Mouse (Mus musculus): ENCODE data around the gene Ttll11.

Gene Ttll11

GRCm38 (mm10) chr2:35737467-35738027, 242.2 kb downstream of the Ttll11 start:
- intact Hi-C loops (cut with DNase I): loop anchor here (5.0 kb wide), 1 partner anchor 90 kb away; no protein-coding TSS in a partner anchor

- intact Hi-C loops (cut with DNase I): loop anchor here (5.0 kb wide), 1 partner anchor 89 kb away; no protein-coding TSS in a partner anchor
Measured at GRCm38 (mm10) chr2:35736061-35736460, 243.7 kb downstream of the Ttll11 start.

- intact Hi-C loops (cut with DNase I): loop anchor here (5.0 kb wide), 1 partner anchor 88 kb away; no protein-coding TSS in a partner anchor
Measured at GRCm38 (mm10) chr2:35735001-35735400, 244.7 kb downstream of the Ttll11 start.

- intact Hi-C loops (cut with DNase I): no loop called here
Measured at GRCm38 (mm10) chr2:35731671-35732449, 247.9 kb downstream of the Ttll11 start.

- intact Hi-C loops (cut with DNase I): loop anchor here (5.0 to 10.0 kb wide), 2 partner anchors 77 to 175 kb away; no protein-coding TSS in a partner anchor
Measured at GRCm38 (mm10) chr2:35729077-35730065, 250.3 kb downstream of the Ttll11 start.

- intact Hi-C loops (cut with DNase I): loop anchor here (5.0 to 10.0 kb wide), 2 partner anchors 76 to 176 kb away; no protein-coding TSS in a partner anchor
Measured at GRCm38 (mm10) chr2:35728633-35729032, 251.1 kb downstream of the Ttll11 start.

- intact Hi-C loops (cut with DNase I): loop anchor here (10.0 kb wide), 1 partner anchor 181 kb away; no protein-coding TSS in a partner anchor
Measured at GRCm38 (mm10) chr2:35723691-35724090, 256.0 kb downstream of the Ttll11 start.

- intact Hi-C loops (cut with DNase I): loop anchor here (10.0 kb wide), 1 partner anchor 182 kb away; no protein-coding TSS in a partner anchor
Measured at GRCm38 (mm10) chr2:35723267-35723666, 256.4 kb downstream of the Ttll11 start.

- intact Hi-C loops (cut with DNase I): loop anchor here (10.0 kb wide), 1 partner anchor 182 kb away; no protein-coding TSS in a partner anchor
Measured at GRCm38 (mm10) chr2:35722821-35723220, 256.9 kb downstream of the Ttll11 start.

- intact Hi-C loops (cut with DNase I): loop anchor here (10.0 kb wide), 1 partner anchor 184 kb away; no protein-coding TSS in a partner anchor
Measured at GRCm38 (mm10) chr2:35720956-35721355, 258.8 kb downstream of the Ttll11 start.

- intact Hi-C loops (cut with DNase I): loop anchor here (10.0 kb wide), 1 partner anchor 184 kb away; no protein-coding TSS in a partner anchor
Measured at GRCm38 (mm10) chr2:35720550-35720949, 259.2 kb downstream of the Ttll11 start.

GRCm38 (mm10) chr2:35720104-35720503, 259.6 kb downstream of the Ttll11 start:
- intact Hi-C loops (cut with DNase I): loop anchor here (10.0 kb wide), 1 partner anchor 185 kb away; no protein-coding TSS in a partner anchor

GRCm38 (mm10) chr2:35719230-35720005, 260.3 kb downstream of the Ttll11 start:
- intact Hi-C loops (cut with DNase I): loop anchor here (2.0 to 10.0 kb wide), 2 partner anchors 59 to 185 kb away; no protein-coding TSS in a partner anchor

- intact Hi-C loops (cut with DNase I): loop anchor here (2.0 kb wide), 1 partner anchor 58 kb away; no protein-coding TSS in a partner anchor
Measured at GRCm38 (mm10) chr2:35718662-35719061, 261.1 kb downstream of the Ttll11 start.

GRCm38 (mm10) chr2:35718003-35718500, 261.7 kb downstream of the Ttll11 start:
- intact Hi-C loops (cut with DNase I): loop anchor here (2.0 kb wide), 1 partner anchor 57 kb away; no protein-coding TSS in a partner anchor

GRCm38 (mm10) chr2:35716175-35716574, 263.5 kb downstream of the Ttll11 start:
- intact Hi-C loops (cut with DNase I): no loop called here

GRCm38 (mm10) chr2:35715485-35715884, 264.2 kb downstream of the Ttll11 start:
- intact Hi-C loops (cut with DNase I): no loop called here

- intact Hi-C loops (cut with DNase I): no loop called here
Measured at GRCm38 (mm10) chr2:35714742-35715167, 265.0 kb downstream of the Ttll11 start.

- intact Hi-C loops (cut with DNase I): no loop called here
Measured at GRCm38 (mm10) chr2:35713460-35713859, 266.3 kb downstream of the Ttll11 start.

Data from adrenal gland (tissue).